Mouse (Mus musculus) liver, embryonic 11.5 days (tissue): Measurements from ENCODE around the gene Pip5k1c. TPM values are rescaled to one million over a fixed set of nuclear protein-coding genes. Genes with fewer than 3 reads are reported as not detected.

Experiments
- ATAC-seq: fragments of 200-750 bp; cut with Nextera tagmentation; replicated peaks from 2 replicates; pipeline ENCODE4 v1.8.0; 2017; ENCODE audit warnings: moderate number of reproducible peaks, mild to moderate bottlenecking, moderate TSS enrichment, moderate library complexity; ENCODE audit not compliant: low FRiP score
- DNase-seq: peaks from one replicate; pipeline ENCODE4 v3.0.0-alpha.2; 2017; ENCODE audit warnings: low spot score
- H3K27ac ChIP-seq: fragments of 300-500 bp; sonication (generic); 2 replicates; pipeline ENCODE4 v1.5.1; 2014; ENCODE audit warnings: mild to moderate bottlenecking, low read depth, low read length, control low read depth
- H3K27me3 ChIP-seq: fragments of 300-500 bp; sonication (generic); replicated peaks from 2 replicates; pipeline ENCODE4 v1.6.1; 2014; ENCODE audit warnings: low read length, mixed read lengths; ENCODE audit not compliant: control insufficient read depth, insufficient read depth
- H3K36me3 ChIP-seq: fragments of 300-500 bp; sonication (generic); 2 replicates; pipeline ENCODE4 v1.6.1; 2014; ENCODE audit warnings: mild to moderate bottlenecking, low read length, moderate library complexity, mixed read lengths; ENCODE audit not compliant: control insufficient read depth, insufficient read depth
- H3K4me1 ChIP-seq: fragments of 300-500 bp; sonication (generic); replicated peaks from 2 replicates; pipeline ENCODE4 v1.6.1; 2014; ENCODE audit warnings: low read length, mixed read lengths; ENCODE audit not compliant: control insufficient read depth, insufficient read depth
- H3K4me2 ChIP-seq: fragments of 300-500 bp; sonication (generic); 2 replicates; pipeline ENCODE4 v1.6.1; 2014; ENCODE audit warnings: mild to moderate bottlenecking, control low read depth, moderate library complexity
- H3K4me3 ChIP-seq: fragments of 300-500 bp; sonication (generic); 2 replicates; pipeline ENCODE4 v1.5.1; 2014; ENCODE audit warnings: low read depth, low read length, control low read depth
- H3K9ac ChIP-seq: fragments of 300-500 bp; sonication (generic); 2 replicates; pipeline ENCODE4 v1.6.1; 2014; ENCODE audit warnings: low read depth, low read length, control low read depth
- H3K9me3 ChIP-seq: fragments of 300-500 bp; sonication (generic); 2 replicates; pipeline ENCODE4 v1.6.1; 2016; ENCODE audit warnings: low read length, inconsistent platforms, mixed read lengths; ENCODE audit not compliant: control insufficient read depth
- WGBS: fragments of 180-500 bp; shearing (Covaris S2); extraction: QIAGEN DNeasy Blood & Tissue Kit; methylation state at CpG from one replicate; pipeline ENCODE4 v1.1.7; 2014; 5-methylcytosine and 5-hydroxymethylcytosine counted together
- polyA plus RNA-seq: library from polyadenylated mRNA; unstranded; fragments of >200 nt; fragmentation: Nextera tagmentation; extraction: Ambion mirVana; gene quantifications from 2 replicates; pipeline ENCODE4 v1.2.1, GENCODE M21; 2014

Gene Pip5k1c
- polyA plus RNA-seq, 1 experiment from 2014 or later = 40.0 TPM

DNA sequence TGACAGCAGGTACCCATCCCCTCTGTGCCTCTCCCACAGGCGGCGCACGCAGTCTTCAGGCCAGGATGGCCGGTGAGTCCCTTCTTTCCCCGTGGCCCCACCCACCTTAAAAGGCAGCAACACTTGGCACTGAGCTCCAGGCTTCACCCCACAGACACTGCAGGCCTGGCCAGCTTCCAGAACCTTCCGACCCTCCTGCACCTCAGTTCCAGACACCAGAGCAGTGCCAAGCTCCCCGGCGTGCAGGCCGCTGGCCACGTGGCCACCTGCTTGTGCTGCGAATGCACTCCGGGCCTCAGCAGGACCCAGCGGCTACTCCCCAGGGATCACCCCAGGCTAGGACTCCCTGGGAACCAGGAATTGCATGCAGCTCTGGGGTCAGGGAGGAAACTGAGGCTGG is 20.8 kb downstream of the Pip5k1c start:
- 97% methylated on average over 13 of the region's 13 CpGs for WGBS
- Histone ChIP-seq H3K27me3 (no peaks in the 10 kb centered on the region), H3K36me3 (peaks cover 59% of the 10 kb centered on the region), H3K9me3 (no peaks in the 10 kb centered on the region), H3K4me3 (no peak overlapping the region), H3K4me2 (no peak overlapping the region), H3K4me1 (peaks cover 13% of the 10 kb centered on the region), H3K27ac (no peak overlapping the region), H3K9ac (no peak overlapping the region)
- DNase-seq (no peak), ATAC-seq (no peak)

DNA sequence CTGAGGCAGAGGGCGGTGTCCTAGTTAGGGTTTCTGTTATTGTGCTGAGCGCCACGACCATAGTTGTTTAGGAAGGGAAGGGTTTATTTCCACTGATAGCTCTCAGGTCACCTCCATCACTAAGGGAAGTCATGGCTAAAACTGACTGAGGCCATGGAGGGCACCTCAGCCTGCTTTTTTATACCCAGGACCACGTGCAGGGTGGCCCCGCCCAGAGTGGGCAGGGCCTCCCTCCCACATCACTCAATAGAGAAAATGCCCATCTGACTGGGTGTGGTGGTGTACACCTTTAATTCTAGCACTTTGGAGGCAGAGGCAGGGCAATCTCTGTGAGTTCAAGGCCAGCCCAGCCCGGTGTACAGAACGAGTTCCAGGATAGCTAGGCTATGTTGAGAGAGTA is 21.4 kb downstream of the Pip5k1c start:
- ATAC-seq = no peak
- Histone ChIP-seq H3K4me2 (no peak overlapping the region), H3K4me3 (no peak overlapping the region), H3K9me3 (no peaks in the 10 kb centered on the region), H3K27ac (no peak overlapping the region), H3K36me3 (peaks cover 54% of the 10 kb centered on the region), H3K9ac (no peak overlapping the region), H3K27me3 (no peaks in the 10 kb centered on the region), H3K4me1 (peaks cover 20% of the 10 kb centered on the region)
- 75% methylated on average over 7 of the region's 7 CpGs for WGBS
- no peak for DNase-seq

DNA sequence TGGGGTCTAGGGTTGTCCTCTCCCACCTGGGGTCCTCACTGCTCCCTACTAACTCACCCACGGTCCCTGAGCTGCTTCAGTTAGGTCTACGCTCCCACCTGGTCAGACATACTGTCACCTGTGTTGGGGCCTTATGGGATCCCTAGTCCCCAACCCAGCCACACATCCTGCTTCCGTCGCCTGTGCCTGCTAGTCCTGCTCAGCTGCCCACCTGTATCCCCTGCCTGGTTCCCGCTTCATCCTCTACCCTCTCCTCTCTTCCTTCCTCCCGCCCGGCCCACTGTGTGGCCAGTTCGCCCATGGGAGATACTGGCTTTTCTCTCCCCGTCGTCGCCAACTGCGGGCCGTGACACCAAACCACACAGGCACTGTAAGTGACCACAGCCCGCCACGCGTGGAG is 22.8 kb downstream of the Pip5k1c start:
- Histone ChIP-seq H3K36me3 (peaks cover 46% of the 10 kb centered on the region), H3K4me1 (peaks cover 25% of the 10 kb centered on the region)

DNA sequence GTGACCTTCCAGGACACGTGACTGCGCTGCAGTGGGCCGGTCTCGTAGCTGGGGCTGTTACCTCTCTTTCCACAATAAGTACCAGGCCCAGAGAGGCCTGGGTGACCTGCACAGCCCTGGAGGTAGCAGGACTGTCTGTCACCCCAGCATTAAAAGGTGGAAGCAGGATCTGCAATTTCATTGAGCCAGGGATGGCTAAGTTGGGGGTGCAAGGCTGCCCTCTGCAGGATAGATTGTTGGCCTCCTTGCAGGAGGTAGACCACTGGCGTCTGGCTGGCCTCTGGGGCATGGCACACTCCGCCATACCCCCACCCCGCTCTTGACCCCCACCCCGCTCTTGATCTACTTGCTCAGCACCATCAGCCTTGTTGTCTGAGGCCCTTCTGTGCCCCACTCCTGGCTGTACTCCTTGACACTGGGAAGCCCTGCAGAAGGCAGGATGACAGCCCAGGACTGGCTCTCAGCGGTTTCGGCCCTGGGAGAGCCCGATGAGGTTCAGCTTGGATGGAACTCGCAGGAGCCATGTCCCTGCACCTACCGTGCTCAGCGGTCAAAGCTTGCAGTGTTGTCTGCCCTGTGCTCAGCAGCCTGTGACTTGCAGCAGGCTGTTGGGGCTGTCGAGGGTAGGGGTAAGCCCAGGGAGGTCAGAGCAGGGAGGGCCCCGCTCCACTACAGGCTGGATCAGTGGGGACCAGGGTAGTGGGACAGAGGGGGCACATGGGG is 23.7 kb downstream of the Pip5k1c start:
- peak overlapping the region; percentile 49 for H3K9ac ChIP-seq
- peak overlapping the region; percentile 36 for H3K4me3 ChIP-seq
- ATAC-seq (no peak), DNase-seq (no peak)
- WGBS = 54% methylated on average over 16 of the region's 16 CpGs
- peak overlapping the region; percentile 32; the same call in 1 of the 2 replicates for H3K27ac ChIP-seq
- peak overlapping the region; percentile 66 for H3K4me2 ChIP-seq
- H3K4me1 ChIP-seq = peaks cover 25% of the 10 kb centered on the region
- H3K27me3 ChIP-seq = no peaks in the 10 kb centered on the region
- H3K9me3 ChIP-seq = no peaks in the 10 kb centered on the region
- peaks cover 37% of the 10 kb centered on the region for H3K36me3 ChIP-seq

More for the DNA sequence above, 22.8 kb downstream of the Pip5k1c start:
- 87% methylated on average over 16 of the region's 16 CpGs for WGBS
- Histone ChIP-seq H3K27ac (no peak overlapping the region), H3K9ac (no peak overlapping the region), H3K27me3 (no peaks in the 10 kb centered on the region), H3K4me3 (no peak overlapping the region), H3K9me3 (no peaks in the 10 kb centered on the region), H3K4me2 (no peak overlapping the region)
- DNase-seq = no peak
- no peak for ATAC-seq

DNA sequence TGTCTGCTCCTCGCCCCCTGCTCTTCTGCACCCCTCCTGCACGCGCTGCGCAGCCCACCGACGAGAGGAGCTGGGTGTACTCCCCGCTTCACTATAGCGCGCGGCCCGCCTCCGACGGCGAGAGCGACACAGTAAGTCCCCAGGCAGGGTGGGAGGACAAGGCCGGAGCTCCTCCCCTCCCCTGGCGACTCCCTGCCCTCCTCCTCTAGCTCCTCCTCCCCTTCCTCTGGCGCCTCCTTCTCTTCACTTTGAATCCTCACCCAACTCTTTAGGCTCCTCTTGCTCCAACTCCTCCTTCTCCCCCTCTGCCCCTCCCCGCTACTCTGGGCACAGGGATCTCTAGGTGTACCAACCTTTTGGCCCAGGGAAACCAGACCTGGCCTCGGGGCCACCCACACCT is 24.5 kb downstream of the Pip5k1c start:
- peaks cover 35% of the 10 kb centered on the region for H3K36me3 ChIP-seq
- peak overlapping the region; percentile 32; the same call in 1 of the 2 replicates for H3K27ac ChIP-seq

GRCm38 (mm10) chr10:81318589-81319329 is 26.0 kb downstream of the Pip5k1c start:
- H3K27me3 ChIP-seq = no peaks in the 10 kb centered on the region
- DNase-seq = no peak
- no peaks in the 10 kb centered on the region for H3K9me3 ChIP-seq
- H3K27ac ChIP-seq = peak overlapping the region; percentile 78
- H3K36me3 ChIP-seq = peaks cover 35% of the 10 kb centered on the region
- peaks cover 34% of the 10 kb centered on the region for H3K4me1 ChIP-seq
- peak overlapping the region; percentile 1; the same call in 1 of the 2 replicates for H3K9ac ChIP-seq
- no peak overlapping the region for H3K4me3 ChIP-seq
- 86% methylated on average over 13 of the region's 13 CpGs for WGBS
- H3K4me2 ChIP-seq = peak overlapping the region; percentile 96
- ATAC-seq = no peak

More for the DNA sequence above, 24.5 kb downstream of the Pip5k1c start:
- peak overlapping the region; percentile 49 for H3K9ac ChIP-seq
- no peak for DNase-seq
- H3K27me3 ChIP-seq = no peaks in the 10 kb centered on the region
- peak; percentile 19; the same call in 1 of the 2 replicates for ATAC-seq
- 20% methylated on average over 20 of the region's 20 CpGs for WGBS
- peak overlapping the region; percentile 36 for H3K4me3 ChIP-seq
- peak overlapping the region; percentile 66 for H3K4me2 ChIP-seq
- peaks cover 32% of the 10 kb centered on the region for H3K4me1 ChIP-seq
- H3K9me3 ChIP-seq = no peaks in the 10 kb centered on the region

DNA sequence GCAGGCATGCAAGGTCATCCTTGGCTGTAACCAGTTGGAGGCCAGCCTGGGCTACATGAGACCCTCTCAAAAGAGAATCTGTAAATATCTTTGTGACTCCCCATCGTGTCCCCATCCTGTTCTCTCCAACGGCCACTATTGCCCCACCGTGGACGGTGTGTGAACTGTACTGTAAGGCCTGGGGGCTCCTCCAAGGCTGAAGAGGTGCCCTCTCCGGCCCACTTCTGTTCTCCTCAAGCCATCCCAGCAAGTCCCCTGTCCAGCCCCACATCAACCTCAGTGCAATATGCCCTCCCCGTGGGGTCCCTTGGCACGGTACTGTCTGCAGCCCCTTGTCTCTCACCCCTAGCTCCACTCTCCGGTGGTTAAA is 26.6 kb downstream of the Pip5k1c start:
- DNase-seq (no peak), ATAC-seq (no peak)
- 39% methylated on average over 8 of the region's 8 CpGs for WGBS
- Histone ChIP-seq H3K4me3 (peak overlapping the region; percentile 97), H3K4me2 (peak overlapping the region; percentile 96), H3K9ac (peak overlapping the region; percentile 63), H3K27ac (peak overlapping the region; percentile 78), H3K4me1 (peaks cover 34% of the 10 kb centered on the region), H3K27me3 (no peaks in the 10 kb centered on the region), H3K36me3 (peaks cover 36% of the 10 kb centered on the region), H3K9me3 (no peaks in the 10 kb centered on the region)

- Histone ChIP-seq H3K4me3 (peak overlapping the region; percentile 97), H3K27ac (peak overlapping the region; percentile 78), H3K9me3 (no peaks in the 10 kb centered on the region), H3K9ac (peak overlapping the region; percentile 63), H3K4me2 (peak overlapping the region; percentile 96), H3K4me1 (peaks cover 34% of the 10 kb centered on the region), H3K27me3 (no peaks in the 10 kb centered on the region), H3K36me3 (peaks cover 36% of the 10 kb centered on the region)
- ATAC-seq (no peak; the same call in 1 of the 2 replicates), DNase-seq (no peak)
- WGBS = 2% methylated on average over 38 of the region's 38 CpGs
Observed at GRCm38 (mm10) chr10:81319741-81320549, 27.2 kb downstream of the Pip5k1c start.
